Mouse (Mus musculus) embryonic fibroblast, embryonic 13.5 days (primary cell): ENCODE results near the gene Il2rb.

Source experiments
- CTCF ChIP-seq: IDR thresholded peaks from 2 replicates; pipeline ENCODE4 v1.5.1; 2011; ENCODE audit warnings: mild to moderate bottlenecking, control low read depth, low read length, moderate library complexity, borderline replicate concordance; ENCODE audit not compliant: insufficient read depth
- POLR2A ChIP-seq: IDR thresholded peaks from 2 replicates; pipeline ENCODE4 v1.6.1; 2011; ENCODE audit warnings: low read depth, mild to moderate bottlenecking, control low read depth, low read length, moderate library complexity

GRCm38 (mm10) chr15:78542098-78542766, 47.2 kb upstream of the Il2rb start:
- no peak for TF ChIP-seq CTCF
- TF ChIP-seq POLR2A: no peak
